Mouse (Mus musculus) limb, embryonic 10.5 days (tissue): ENCODE data around the gene Drosha. TPM values are rescaled to one million over a fixed set of nuclear protein-coding genes. Genes with fewer than 3 reads are reported as not detected.

Experiments
- DNase-seq: peaks from one replicate; pipeline ENCODE4 v3.0.0-alpha.2; 2017; ENCODE audit warnings: low spot score
- H3K27ac ChIP-seq: fragments of 300-500 bp; sonication (generic); 2 replicates; pipeline ENCODE4 v1.5.1; 2016; ENCODE audit warnings: mild to moderate bottlenecking
- H3K27me3 ChIP-seq: fragments of 300-500 bp; sonication (generic); 2 replicates; pipeline ENCODE4 v1.6.1; 2016; ENCODE audit warnings: low read depth, mild to moderate bottlenecking; ENCODE audit not compliant: poor library complexity, severe bottlenecking
- H3K36me3 ChIP-seq: fragments of 300-500 bp; sonication (generic); 2 replicates; pipeline ENCODE4 v1.6.1; 2016; ENCODE audit warnings: mild to moderate bottlenecking, moderate library complexity
- H3K4me1 ChIP-seq: fragments of 300-500 bp; sonication (generic); 2 replicates; pipeline ENCODE4 v1.6.1; 2016
- H3K4me3 ChIP-seq: fragments of 300-500 bp; sonication (generic); 2 replicates; pipeline ENCODE4 v1.5.1; 2016; ENCODE audit warnings: mild to moderate bottlenecking, moderate library complexity
- H3K9me3 ChIP-seq: fragments of 300-500 bp; sonication (generic); replicated peaks from 2 replicates; pipeline ENCODE4 v1.6.1; 2016; ENCODE audit warnings: mild to moderate bottlenecking
- WGBS: fragments of 180-500 bp; shearing (Covaris S2); methylation state at CpG from one replicate; pipeline ENCODE4 v1.1.7; 2016; 5-methylcytosine and 5-hydroxymethylcytosine counted together
- polyA plus RNA-seq: library from polyadenylated mRNA; unstranded; fragments of >200 nt; fragmentation: Nextera tagmentation; extraction: Ambion mirVana; gene quantifications from 2 replicates; pipeline ENCODE4 v1.2.1, GENCODE M21; 2016

The Drosha gene
- polyA plus RNA-seq, 1 experiment from 2014 or later, result 82.4 TPM

GRCm38 (mm10) chr15:12842833-12843232 lies 18.2 kb downstream of the Drosha start:
- 84% methylated on average over 7 of the region's 7 CpGs for WGBS
- Histone ChIP-seq H3K9me3 (no peaks in the 10 kb centered on the region), H3K27me3 (no peaks in the 10 kb centered on the region), H3K4me1 (no peaks in the 10 kb centered on the region), H3K36me3 (peaks cover 99% of the 10 kb centered on the region), H3K4me3 (no peak overlapping the region), H3K27ac (no peak overlapping the region)
- DNase-seq, result no peak

- Histone ChIP-seq H3K36me3 (peaks cover 100% of the 10 kb centered on the region), H3K4me3 (no peak overlapping the region), H3K9me3 (no peaks in the 10 kb centered on the region), H3K27me3 (no peaks in the 10 kb centered on the region), H3K4me1 (peaks cover 4% of the 10 kb centered on the region; the same call in 1 of the 2 replicates), H3K27ac (no peak overlapping the region)
- DNase-seq, result no peak
- WGBS, result 84% methylated on average over 11 of the region's 11 CpGs
Observed at GRCm38 (mm10) chr15:12848196-12848975, 23.8 kb downstream of the Drosha start.

- peaks cover 100% of the 10 kb centered on the region for H3K36me3 ChIP-seq
- H3K27me3 ChIP-seq, result no peaks in the 10 kb centered on the region
- H3K9me3 ChIP-seq, result no peaks in the 10 kb centered on the region
- 90% methylated on average over 4 of the region's 4 CpGs for WGBS
- no peak overlapping the region for H3K4me3 ChIP-seq
- DNase-seq, result no peak
- H3K27ac ChIP-seq, result no peak overlapping the region
- peaks cover 4% of the 10 kb centered on the region; the same call in 1 of the 2 replicates for H3K4me1 ChIP-seq
Observed at GRCm38 (mm10) chr15:12849373-12849772, 24.8 kb downstream of the Drosha start.

GRCm38 (mm10) chr15:12853471-12853870 lies 28.9 kb downstream of the Drosha start:
- no peak for DNase-seq
- Histone ChIP-seq H3K9me3 (no peaks in the 10 kb centered on the region), H3K36me3 (peaks cover 98% of the 10 kb centered on the region), H3K27me3 (no peaks in the 10 kb centered on the region), H3K27ac (no peak overlapping the region), H3K4me3 (no peak overlapping the region), H3K4me1 (no peaks in the 10 kb centered on the region)
- WGBS, result 97% methylated on average over 8 of the region's 8 CpGs

DNA sequence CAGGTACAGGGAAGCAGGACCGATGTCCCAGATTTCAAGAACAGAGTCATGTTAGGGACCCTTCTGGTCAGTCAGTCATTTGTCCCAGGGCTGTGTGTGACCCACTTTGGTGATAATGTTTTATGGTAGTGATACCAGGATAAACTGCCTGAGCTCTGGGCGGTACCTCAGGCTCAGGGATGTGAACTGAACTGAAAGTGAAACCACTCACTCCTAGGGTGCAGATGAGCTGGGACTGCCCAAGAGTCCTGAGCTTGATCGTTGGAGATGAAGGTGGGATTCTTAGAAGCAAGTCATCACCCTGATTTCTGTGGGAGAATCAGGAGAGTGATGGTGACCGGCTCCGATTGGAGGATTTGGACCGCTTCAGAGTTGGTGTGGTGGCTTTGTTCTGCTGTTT lies 32.2 kb downstream of the Drosha start:
- WGBS, result 96% methylated on average over 6 of the region's 6 CpGs
- no peaks in the 10 kb centered on the region for H3K27me3 ChIP-seq
- H3K4me1 ChIP-seq, result peaks cover 7% of the 10 kb centered on the region
- no peak overlapping the region for H3K4me3 ChIP-seq
- no peak overlapping the region for H3K27ac ChIP-seq
- DNase-seq, result no peak
- H3K9me3 ChIP-seq, result no peaks in the 10 kb centered on the region
- H3K36me3 ChIP-seq, result peaks cover 98% of the 10 kb centered on the region

- Histone ChIP-seq H3K27me3 (no peaks in the 10 kb centered on the region), H3K27ac (no peak overlapping the region), H3K9me3 (no peaks in the 10 kb centered on the region), H3K4me1 (peaks cover 10% of the 10 kb centered on the region), H3K4me3 (no peak overlapping the region), H3K36me3 (peaks cover 98% of the 10 kb centered on the region)
- DNase-seq, result no peak
- WGBS, result 95% methylated on average over 12 of the region's 12 CpGs
Observed at GRCm38 (mm10) chr15:12857840-12858516, 33.4 kb downstream of the Drosha start.

- 94% methylated on average over 3 of the region's 3 CpGs for WGBS
- Histone ChIP-seq H3K36me3 (peaks cover 98% of the 10 kb centered on the region), H3K4me3 (no peak overlapping the region), H3K27ac (no peak overlapping the region), H3K9me3 (no peaks in the 10 kb centered on the region), H3K4me1 (peaks cover 10% of the 10 kb centered on the region), H3K27me3 (no peaks in the 10 kb centered on the region)
- DNase-seq, result no peak
Observed at GRCm38 (mm10) chr15:12858645-12859044, 34.0 kb downstream of the Drosha start.

GRCm38 (mm10) chr15:12862061-12862460 lies 37.4 kb downstream of the Drosha start:
- Histone ChIP-seq H3K36me3 (peaks cover 97% of the 10 kb centered on the region), H3K4me1 (peaks cover 10% of the 10 kb centered on the region), H3K9me3 (no peaks in the 10 kb centered on the region), H3K4me3 (no peak overlapping the region), H3K27me3 (no peaks in the 10 kb centered on the region), H3K27ac (no peak overlapping the region; the same call in 1 of the 2 replicates)
- WGBS, result 55% methylated on average over 3 of the region's 3 CpGs
- no peak for DNase-seq

GRCm38 (mm10) chr15:12863669-12864068 lies 39.1 kb downstream of the Drosha start:
- H3K36me3 ChIP-seq, result peaks cover 99% of the 10 kb centered on the region
- peaks cover 10% of the 10 kb centered on the region for H3K4me1 ChIP-seq
- no peak for DNase-seq
- WGBS, result 34% methylated on average over 1 of the region's 1 CpGs
- no peak overlapping the region for H3K4me3 ChIP-seq
- H3K9me3 ChIP-seq, result no peaks in the 10 kb centered on the region
- H3K27ac ChIP-seq, result no peak overlapping the region
- H3K27me3 ChIP-seq, result no peaks in the 10 kb centered on the region

DNA sequence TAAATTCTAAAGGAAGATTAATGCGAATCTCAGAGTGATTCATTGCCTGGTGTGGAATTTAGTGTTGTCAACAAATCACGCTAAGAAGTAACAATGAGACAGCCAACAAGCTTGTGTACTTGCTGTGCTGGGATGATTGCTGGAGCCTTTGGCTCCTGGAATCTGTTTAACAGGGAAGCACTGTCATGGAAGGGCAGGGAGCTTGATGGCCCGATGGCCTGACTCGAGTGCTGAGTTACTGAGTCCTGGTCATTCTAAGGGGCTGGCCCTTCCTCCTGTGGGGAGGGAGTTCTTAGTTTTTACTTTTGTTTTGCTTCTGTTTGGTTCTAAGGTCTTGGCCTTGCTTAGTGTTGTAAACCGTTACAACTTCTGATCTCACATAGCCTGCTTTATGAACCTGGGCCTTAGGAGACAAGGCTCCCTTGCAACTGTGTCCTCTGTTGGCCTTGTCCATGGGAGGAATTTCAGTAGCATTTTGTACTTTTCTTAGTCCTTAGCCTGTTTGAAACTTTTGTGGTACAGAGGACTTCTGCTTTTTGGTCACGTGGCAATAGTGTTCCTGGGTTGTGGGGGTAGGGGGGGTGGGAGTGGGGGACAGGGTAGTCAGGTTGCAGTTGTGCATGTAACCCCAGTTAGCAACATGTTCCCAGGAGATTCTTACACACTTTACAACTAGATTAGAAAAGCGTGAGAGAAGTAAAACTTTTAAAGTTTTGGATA lies 41.1 kb downstream of the Drosha start:
- whole genome bisulfite sequencing, result 84% methylated on average over 7 of the region's 7 CpGs
- Histone ChIP-seq H3K27ac (no peak overlapping the region), H3K27me3 (no peaks in the 10 kb centered on the region), H3K9me3 (no peaks in the 10 kb centered on the region), H3K4me3 (no peak overlapping the region), H3K36me3 (peaks cover 98% of the 10 kb centered on the region), H3K4me1 (peaks cover 10% of the 10 kb centered on the region)
- DNase-seq, result no peak

DNA sequence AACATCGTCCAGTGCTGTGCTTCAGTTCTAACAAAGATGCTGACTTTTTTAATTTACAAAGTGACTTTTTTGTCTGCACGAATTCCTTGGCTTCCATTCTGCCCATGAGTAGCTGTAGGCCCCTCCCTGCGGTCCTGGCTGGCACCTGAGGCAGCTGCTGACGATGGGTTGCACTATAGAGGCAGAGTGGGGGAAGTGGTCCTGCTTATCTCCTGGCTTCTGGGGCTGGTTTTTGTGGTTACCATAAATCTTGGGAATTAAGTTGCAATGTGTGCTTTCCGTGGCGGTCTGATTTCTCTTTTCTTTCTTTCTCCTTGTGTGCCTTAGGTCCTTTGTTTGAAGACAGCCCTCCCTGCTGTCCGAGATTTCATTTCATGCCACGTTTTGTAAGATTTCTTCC lies 42.7 kb downstream of the Drosha start:
- peaks cover 94% of the 10 kb centered on the region for H3K36me3 ChIP-seq
- DNase-seq, result no peak
- 78% methylated on average over 8 of the region's 8 CpGs for WGBS
- no peaks in the 10 kb centered on the region for H3K27me3 ChIP-seq
- no peaks in the 10 kb centered on the region for H3K4me1 ChIP-seq
- H3K27ac ChIP-seq, result no peak overlapping the region
- no peaks in the 10 kb centered on the region for H3K9me3 ChIP-seq
- H3K4me3 ChIP-seq, result no peak overlapping the region

GRCm38 (mm10) chr15:12875442-12876176 lies 51.0 kb downstream of the Drosha start:
- Histone ChIP-seq H3K9me3 (no peaks in the 10 kb centered on the region), H3K4me3 (no peak overlapping the region), H3K27me3 (no peaks in the 10 kb centered on the region), H3K4me1 (0 out of 2 replicates have a peak, but pooled peaks cover 4% of the 10 kb centered on the region), H3K27ac (no peak overlapping the region), H3K36me3 (peaks cover 84% of the 10 kb centered on the region)
- WGBS, result 70% methylated on average over 18 of the region's 18 CpGs
- DNase-seq, result no peak
